Mouse (Mus musculus): ENCODE results near the gene Tmem63a.

DNA sequence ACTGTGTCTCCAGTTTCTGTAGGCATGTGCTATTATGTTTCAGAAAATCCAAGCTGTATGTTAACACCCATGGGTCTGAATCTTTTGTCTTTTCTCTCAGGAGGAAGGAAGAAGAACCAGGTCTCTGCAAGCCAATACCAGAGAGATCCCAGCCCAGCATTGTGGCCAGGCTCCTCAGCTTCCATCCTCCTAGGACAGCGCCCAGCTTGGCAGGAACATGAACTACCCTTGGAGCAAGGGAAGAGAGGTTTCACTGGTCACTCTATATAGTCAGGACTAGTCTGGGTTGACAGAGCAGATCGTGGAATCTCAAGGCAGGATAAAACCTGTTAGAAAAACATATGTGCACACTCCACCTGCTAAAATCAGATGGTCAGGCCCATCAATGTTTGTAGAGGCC is 61.6 kb downstream of the Tmem63a start:
- TF ChIP-seq FLI1 (IDR thresholded peaks at IDR 0.05; ENCODE audit: low read length) (no peak), GATA1 (IDR thresholded peaks at IDR 0.05; ENCODE audit: borderline replicate concordance, low read length) (no peak)

All from megakaryocyte, embryonic 14.5 days (primary cell).